Mouse (Mus musculus) mouse embryonic stem cell (cell line): ENCODE data around the gene Gm17018.

Source experiments
- in situ Hi-C, 2 experiments: fragments of 300-500 bp; cut with MboI; formaldehyde crosslinking; loops; 1 replicate in 1 of 2; 3 replicates in 1 of 2; pipeline ENCODE4 v1.14.3; 2019 to 2020; ENCODE audit warnings: low sequenced_read_pairs in 2 of 2, low pct_unique_long_range_greater_than_20kb in 1 of 2, mixed read lengths in 1 of 2; ENCODE audit not compliant: unreplicated experiment in 1 of 2

Gm17018 gene

DNA sequence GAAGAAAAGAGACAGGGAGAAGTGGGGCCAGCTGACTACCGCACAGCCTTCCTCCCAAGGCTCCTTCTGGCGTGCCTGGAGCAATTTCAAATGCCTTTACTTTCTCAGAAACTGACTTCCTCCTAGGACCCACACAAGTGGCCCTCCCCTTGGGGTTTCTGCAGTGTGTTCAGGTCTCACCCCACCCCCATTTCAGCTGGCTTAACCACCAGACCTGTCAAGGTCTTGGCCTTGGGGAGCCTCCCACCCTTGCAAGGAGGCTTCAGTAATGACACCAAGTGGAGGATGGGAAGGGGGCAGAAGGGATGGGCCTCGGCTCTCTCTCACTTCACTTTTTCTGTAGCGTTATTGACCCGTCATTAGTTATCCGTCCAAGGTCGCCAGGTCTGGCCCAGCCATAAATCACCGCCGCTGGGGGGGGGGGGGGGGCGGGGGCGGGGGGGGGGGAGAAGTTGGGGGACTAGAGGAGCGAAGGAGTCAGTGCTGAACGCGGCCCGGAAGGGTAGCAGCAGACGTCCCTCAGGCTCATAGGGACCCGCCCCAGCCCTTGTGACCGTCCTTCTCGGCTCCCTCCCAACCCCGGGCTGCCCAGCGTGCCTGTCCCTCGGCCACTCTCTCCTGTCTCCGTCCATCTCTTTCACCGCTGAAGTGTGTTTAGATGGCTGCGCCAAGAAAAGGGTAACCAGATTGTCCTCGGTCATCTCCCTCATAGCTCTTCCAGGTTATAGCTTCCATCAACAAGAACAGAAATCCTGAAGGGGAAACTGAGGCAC is 16.1 kb upstream of the Gm17018 start:
- in situ Hi-C loops: loop anchor here (10.0 kb wide), 2 partner anchors 240 to 320 kb away; no protein-coding TSS in a partner anchor

GRCm38 (mm10) chr19:45544925-45545321 is 15.5 kb upstream of the Gm17018 start:
- in situ Hi-C loops: loop anchor here (5.0 to 10.0 kb wide), 3 partner anchors 240 to 323 kb away; no protein-coding TSS in a partner anchor

GRCm38 (mm10) chr19:45548196-45548595 is 12.2 kb upstream of the Gm17018 start:
- in situ Hi-C loops: loop anchor here (5.0 to 10.0 kb wide), 3 partner anchors 243 to 326 kb away; no protein-coding TSS in a partner anchor

DNA sequence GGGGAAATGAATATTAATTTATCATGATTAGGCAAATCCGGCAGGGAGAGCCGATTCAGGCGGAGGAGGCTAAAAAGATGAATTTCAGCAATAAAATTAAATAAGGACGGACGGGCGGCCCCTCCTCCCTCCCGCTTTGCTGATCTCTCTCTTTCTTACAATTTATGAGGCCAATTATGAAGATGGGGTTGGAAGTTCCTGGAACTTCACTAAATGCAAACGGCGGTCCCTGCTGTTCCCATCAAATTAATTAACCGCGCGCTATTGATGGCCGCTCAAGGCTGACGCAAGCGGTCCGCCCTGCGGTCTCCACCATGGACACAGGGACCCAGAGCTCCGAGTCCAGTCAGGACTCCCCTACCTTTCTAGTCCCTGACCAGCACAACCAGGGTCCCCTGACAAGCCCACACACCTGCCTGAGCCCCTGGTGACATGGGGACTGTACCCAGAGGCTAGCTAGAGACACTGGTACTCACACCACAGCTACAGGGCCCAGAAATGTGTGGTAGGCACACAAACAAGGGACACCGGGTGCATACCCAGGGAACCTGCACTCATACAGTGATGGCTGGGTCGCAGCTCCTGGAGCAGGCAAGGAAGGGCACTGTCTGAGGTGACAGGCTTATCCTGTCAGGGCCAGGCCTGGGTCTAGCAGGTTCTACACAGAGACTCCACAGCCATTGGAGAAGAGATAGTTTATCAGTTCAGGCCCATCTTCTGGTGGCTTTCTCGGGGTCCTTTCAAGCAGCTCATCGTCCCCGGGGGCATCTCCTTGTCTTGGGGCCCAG is 11.1 kb upstream of the Gm17018 start:
- in situ Hi-C loops: loop anchor here (5.0 to 10.0 kb wide), 3 partner anchors 245 to 327 kb away; no protein-coding TSS in a partner anchor

DNA sequence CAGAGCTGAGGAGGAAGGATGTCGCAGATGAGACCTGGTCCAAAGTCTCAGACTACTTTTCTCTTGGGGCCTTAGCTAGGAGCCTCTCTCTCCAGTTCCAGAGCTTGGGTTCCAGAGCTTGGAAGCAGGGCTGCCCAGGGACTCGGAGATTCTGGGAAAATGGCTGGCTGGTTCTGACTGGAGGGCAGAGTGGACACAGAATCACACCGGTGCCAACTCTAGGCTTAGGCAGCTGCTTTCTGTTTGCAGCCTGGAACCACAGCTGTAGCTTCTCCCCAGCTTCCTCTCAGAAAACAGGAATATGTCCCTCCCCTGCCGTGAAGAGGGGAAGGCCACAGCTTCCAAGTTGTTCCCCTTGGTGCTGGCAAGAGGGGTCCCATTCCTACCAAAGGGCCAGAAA is 10.5 kb upstream of the Gm17018 start:
- in situ Hi-C loops: loop anchor here (5.0 to 10.0 kb wide), 3 partner anchors 245 to 328 kb away; no protein-coding TSS in a partner anchor

- in situ Hi-C loops: no loop called here
Measured at GRCm38 (mm10) chr19:45552187-45552586, 8.2 kb upstream of the Gm17018 start.

DNA sequence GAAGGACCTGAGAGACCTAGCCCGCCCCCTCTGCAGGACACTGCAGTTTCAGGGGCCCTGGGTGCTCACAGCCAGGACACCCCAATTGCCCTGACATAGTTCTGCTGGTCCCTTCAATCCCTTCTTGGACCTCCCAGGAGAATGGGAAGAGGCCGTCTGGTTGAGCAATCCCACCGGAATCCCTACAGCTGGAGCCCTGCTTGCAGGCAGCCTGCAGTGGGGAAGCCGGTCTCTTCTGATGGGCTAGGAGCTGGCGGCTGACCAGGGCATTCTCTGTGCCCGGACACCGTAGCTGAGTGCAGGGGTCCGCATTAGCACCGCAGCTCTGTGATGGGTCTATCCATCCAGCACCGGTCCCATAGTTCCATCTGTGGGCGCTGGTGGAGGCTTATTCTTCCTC is 6.3 kb upstream of the Gm17018 start:
- in situ Hi-C loops: no loop called here

- in situ Hi-C loops: no loop called here
Measured at GRCm38 (mm10) chr19:45565925-45566715, 5.7 kb downstream of the Gm17018 start.

DNA sequence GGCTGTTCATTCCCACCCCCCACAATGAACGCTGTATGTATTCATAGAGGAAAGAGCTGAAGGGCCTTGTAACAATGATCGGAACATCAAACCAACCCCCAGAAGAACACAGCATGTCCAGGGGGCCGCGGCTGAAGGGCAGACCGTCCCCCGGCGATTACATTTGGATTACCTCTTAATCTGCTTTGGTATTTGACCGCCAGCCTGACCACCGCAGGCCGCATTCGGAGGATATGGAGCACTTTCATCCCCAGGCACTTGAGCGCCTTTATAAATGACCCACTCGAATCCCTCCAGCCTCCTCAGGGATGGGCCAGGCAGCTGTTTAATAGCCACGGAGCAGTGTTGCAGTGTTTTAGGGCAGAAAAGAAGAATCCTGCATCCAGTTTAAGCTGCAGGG is 7.0 kb downstream of the Gm17018 start:
- in situ Hi-C loops: no loop called here

- in situ Hi-C loops: loop anchor here in 1 of 2 experiments (10.0 kb wide), 1 partner anchor 172 kb away; the partner anchor contains the start of genes Fgf8 and Npm3
Measured at GRCm38 (mm10) chr19:45573033-45573432, 12.6 kb downstream of the Gm17018 start.

- in situ Hi-C loops: loop anchor here in 1 of 2 experiments (10.0 kb wide), 1 partner anchor 171 kb away; the partner anchor contains the start of genes Fgf8 and Npm3
Measured at GRCm38 (mm10) chr19:45573861-45574267, 13.4 kb downstream of the Gm17018 start.

- in situ Hi-C loops: loop anchor here in 1 of 2 experiments (10.0 kb wide), 1 partner anchor 170 kb away; the partner anchor contains the start of genes Fgf8 and Npm3
Measured at GRCm38 (mm10) chr19:45574339-45574898, 14.0 kb downstream of the Gm17018 start.

- in situ Hi-C loops: loop anchor here in 1 of 2 experiments (10.0 kb wide), 1 partner anchor 170 kb away; the partner anchor contains the start of genes Fgf8 and Npm3
Measured at GRCm38 (mm10) chr19:45574941-45575631, 14.7 kb downstream of the Gm17018 start.

DNA sequence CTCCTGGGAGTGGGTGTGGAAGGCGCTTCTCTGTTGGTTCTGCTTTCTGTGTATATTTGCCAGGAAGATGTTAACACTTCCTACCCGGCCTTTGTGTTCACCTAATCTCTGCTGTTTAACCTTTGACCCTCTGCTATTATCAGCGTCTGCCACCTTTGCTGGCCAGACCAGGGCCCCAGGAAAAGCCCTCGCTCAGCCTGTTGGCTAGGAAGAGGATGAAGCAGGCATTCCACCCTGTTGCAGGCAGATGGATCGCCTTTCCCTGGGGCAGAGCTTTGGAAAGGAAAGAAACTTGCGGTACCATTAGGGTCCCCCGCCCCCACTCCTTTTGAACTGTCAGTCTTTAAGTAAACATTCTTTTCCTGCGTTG is 15.2 kb downstream of the Gm17018 start:
- in situ Hi-C loops: loop anchor here in 1 of 2 experiments (10.0 kb wide), 1 partner anchor 169 kb away; the partner anchor contains the start of genes Fgf8 and Npm3

GRCm38 (mm10) chr19:45577141-45577750 is 16.8 kb downstream of the Gm17018 start:
- in situ Hi-C loops: loop anchor here in 1 of 2 experiments (10.0 kb wide), 1 partner anchor 168 kb away; the partner anchor contains the start of genes Fgf8 and Npm3

DNA sequence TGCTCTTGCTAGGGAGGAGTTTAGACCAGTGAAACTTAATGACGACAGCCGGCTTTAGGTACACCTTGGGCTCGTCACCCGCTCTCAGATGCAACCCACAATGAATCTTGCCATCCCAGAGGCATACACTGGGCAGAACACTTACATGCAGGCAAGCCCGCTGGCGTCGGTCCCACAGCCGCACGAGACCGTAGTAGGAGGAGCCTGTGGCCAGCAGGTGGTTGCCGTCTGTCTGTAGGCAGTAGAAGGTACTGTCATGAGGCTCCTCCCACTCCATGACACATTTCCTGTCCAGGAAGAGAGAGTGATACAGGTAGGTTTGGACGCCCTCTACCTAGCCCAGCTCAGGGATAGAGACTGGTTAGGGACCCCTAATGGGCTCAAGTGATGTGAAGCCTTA is 18.6 kb downstream of the Gm17018 start:
- in situ Hi-C loops: loop anchor here in 1 of 2 experiments (10.0 kb wide), 1 partner anchor 166 kb away; the partner anchor contains the start of genes Fgf8 and Npm3

GRCm38 (mm10) chr19:45579416-45579815 is 19.0 kb downstream of the Gm17018 start:
- in situ Hi-C loops: loop anchor here in 1 of 2 experiments (10.0 kb wide), 1 partner anchor 165 kb away; the partner anchor contains the start of genes Fgf8 and Npm3
